11 mouse cellular contexts compared by ENCODE assay signal in genomic region chr9:49715121-49715520, GRCm38 (mm10).
A peak's percentile ranks its signal among the peaks of the same experiment; 100 is the strongest.
DNase-seq lines count a peak whose midpoint lies in the region; ATAC-seq and TF ChIP-seq lines count a peak whose summit lies in the region.
"Had no signal": no experiment of that assay in that cellular context is flagged by ENCODE, and none has a peak within 500 bp of the region (broad histone marks: within the 10 kb centered on the region; RNA-seq: fewer than 3 reads in every experiment).

No protein-coding gene starts in this region.

- intact Hi-C loops in gastrocnemius, adult 2 months (cut with DNase I), result no loop called here
- intact Hi-C loops in gastrocnemius, postnatal 36 days (cut with DNase I), result loop anchor here (5.0 kb wide), 1 partner anchor 452 kb away; no protein-coding TSS in a partner anchor

- H3K36me3 ChIP-seq in lung, embryonic 14.5 days (ENCODE audit: insufficient read depth), result no peaks in the 10 kb centered on the region
- H3K36me3 ChIP-seq: liver, embryonic 13.5 days had no signal

- ATAC-seq in lung, embryonic 14.5 days (ENCODE audit: insufficient read depth), result no peak
- no peak for ATAC-seq in frontal cortex, adult (ENCODE audit: low TSS enrichment)

- no peak overlapping the region for H3K4me2 ChIP-seq in lung, embryonic 14.5 days
- H3K4me2 ChIP-seq: liver, embryonic 13.5 days had no signal

- peak; percentile 24; the same call in 1 of the 2 replicates for TF ChIP-seq CTCF in gastrocnemius, adult 2 months (IDR thresholded peaks at IDR 0.05)
- TF ChIP-seq CTCF in lung, embryonic 14.5 days (IDR thresholded peaks at IDR 0.05; ENCODE audit: low read depth), result 0 out of 2 replicates have a peak, but pooled peaks have one; percentile 4
- TF ChIP-seq CTCF in cerebellum, adult 2 months (IDR thresholded peaks at IDR 0.05; ENCODE audit: borderline replicate concordance, insufficient read depth, low read depth, low read length), result peak; percentile 64

- no peak overlapping the region for H3K9ac ChIP-seq in lung, embryonic 14.5 days
- H3K9ac ChIP-seq: liver, embryonic 13.5 days had no signal

- no peak for DNase-seq in gastrocnemius, adult 2 months
- DNase-seq in gastrocnemius, postnatal 36 days, result no peak
- no peak for DNase-seq in lung, embryonic 14.5 days
- DNase-seq in lung, postnatal 14 days, result no peak
- peak; percentile 68 to 80 for DNase-seq in cerebellum, adult 2 months
- peak; percentile 36 to 61 for DNase-seq in kidney, postnatal 4 days
- no peak for DNase-seq in gastrocnemius, postnatal 25 days
- DNase-seq: adrenal gland, postnatal 36 days; liver, embryonic 13.5 days; right cerebral cortex, postnatal 25 days had no signal

- H3K9me3 ChIP-seq in lung, embryonic 14.5 days (ENCODE audit: low read depth, low read length), result no peaks in the 10 kb centered on the region
- H3K9me3 ChIP-seq: liver, embryonic 13.5 days had no signal

- H3K27ac ChIP-seq in gastrocnemius, adult 2 months, result no peak overlapping the region
- no peak overlapping the region for H3K27ac ChIP-seq in lung, embryonic 14.5 days (ENCODE audit: low read depth)
- H3K27ac ChIP-seq in cerebellum, adult 2 months (ENCODE audit: insufficient read depth, low read length), result no peak overlapping the region
- H3K27ac ChIP-seq: liver, embryonic 13.5 days had no signal

- H3K27me3 ChIP-seq in lung, embryonic 14.5 days (ENCODE audit: insufficient read depth, low read length), result no peaks in the 10 kb centered on the region
- H3K27me3 ChIP-seq in cerebellum, adult 2 months (ENCODE audit: control insufficient read depth, insufficient read depth, low read length), result no peaks in the 10 kb centered on the region
- H3K27me3 ChIP-seq: liver, embryonic 13.5 days had no signal

- H3K4me3 ChIP-seq in gastrocnemius, adult 2 months, result no peak overlapping the region
- H3K4me3 ChIP-seq in lung, embryonic 14.5 days (ENCODE audit: low read depth, low read length), result no peak overlapping the region
- H3K4me3 ChIP-seq in cerebellum, adult 2 months (replicated peaks; ENCODE audit: insufficient read depth, low read depth, low read length), result no peak overlapping the region
- H3K4me3 ChIP-seq: liver, embryonic 13.5 days had no signal

- H3K4me1 ChIP-seq in lung, embryonic 14.5 days (ENCODE audit: insufficient read depth), result no peaks in the 10 kb centered on the region
- H3K4me1 ChIP-seq in cerebellum, adult 2 months (ENCODE audit: control insufficient read depth, insufficient read depth, low read length), result peaks cover 6% of the 10 kb centered on the region
- H3K4me1 ChIP-seq: liver, embryonic 13.5 days had no signal

- no peak for TF ChIP-seq POLR2A in cerebellum, adult 2 months (IDR thresholded peaks at IDR 0.05; ENCODE audit: borderline replicate concordance, insufficient read depth, low read length)

Comparison
In these comparisons a context has a peak if more than half of its experiments do, and no peak if none do; other contexts are left out.
1. DNase-seq: peak in cerebellum, adult 2 months (2 of 2) and kidney, postnatal 4 days (2 of 2); none in gastrocnemius, adult 2 months (single experiment), gastrocnemius, postnatal 36 days (0 of 2), lung, embryonic 14.5 days (single experiment), lung, postnatal 14 days (single experiment) and gastrocnemius, postnatal 25 days (single experiment).
2. CTCF ChIP-seq: peak in every context shown above with its lines; median percentile 64 in cerebellum, adult 2 months; 24 in gastrocnemius, adult 2 months; 4 in lung, embryonic 14.5 days.